Mouse (Mus musculus) c-Kit-negative CD71-positive TER-119-positive erythroid progenitor cells, embryonic 14.5 days (primary cell): ENCODE measurements around the gene Cgn.

Source experiments
- DNase-seq: peaks from one replicate; pipeline ENCODE4 v3.0.0-alpha.2; 2013; ENCODE audit warnings: low read depth, low spot score

Gene Cgn

DNA sequence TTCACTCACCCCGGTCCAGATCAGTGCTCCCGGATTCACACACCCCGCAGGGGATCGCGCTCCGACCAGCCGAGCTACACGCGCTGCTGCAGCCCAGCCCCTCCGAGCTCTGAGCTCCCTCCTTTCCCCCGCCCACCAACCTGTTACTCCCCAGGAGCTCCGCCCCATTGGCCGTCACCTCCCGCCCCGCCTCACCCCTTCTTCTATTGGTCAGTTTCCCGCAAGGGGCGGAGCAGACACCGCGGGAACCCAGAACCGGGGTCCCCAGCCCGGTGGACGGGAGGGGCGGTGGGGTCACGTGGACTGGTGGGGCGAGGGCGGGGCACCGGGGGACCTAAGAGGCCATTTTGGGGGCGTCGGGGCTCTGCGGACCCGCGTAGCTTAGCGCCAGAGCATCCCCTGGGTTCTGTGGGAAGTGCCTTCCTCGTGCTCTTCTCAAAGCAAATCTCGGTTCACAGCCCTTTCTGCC is at the start of gene Cgn:
Cgn (minus strand) TSS at position 126 of the 469 bp plus-strand sequence.
- no peak for DNase-seq

DNA sequence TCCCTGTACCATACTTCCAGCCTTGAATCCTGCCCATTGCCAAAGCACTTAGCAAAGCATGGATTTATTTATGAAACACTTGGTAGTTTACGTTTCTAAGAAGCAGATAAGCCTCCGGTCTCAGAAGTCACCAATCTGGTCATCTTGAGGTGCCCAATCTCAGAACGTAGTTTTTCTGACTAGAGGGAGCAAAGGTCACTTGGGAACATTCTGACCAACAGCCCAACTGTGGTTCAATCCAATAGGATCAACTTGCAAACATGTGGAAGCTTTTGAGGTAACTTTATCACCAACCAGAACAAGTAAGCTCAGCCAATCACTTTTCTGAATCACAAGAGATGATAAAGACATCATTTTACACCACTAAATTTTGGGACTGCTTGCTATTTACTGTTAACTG is 49.1 kb upstream of the Cgn start:
- no peak for DNase-seq

DNA sequence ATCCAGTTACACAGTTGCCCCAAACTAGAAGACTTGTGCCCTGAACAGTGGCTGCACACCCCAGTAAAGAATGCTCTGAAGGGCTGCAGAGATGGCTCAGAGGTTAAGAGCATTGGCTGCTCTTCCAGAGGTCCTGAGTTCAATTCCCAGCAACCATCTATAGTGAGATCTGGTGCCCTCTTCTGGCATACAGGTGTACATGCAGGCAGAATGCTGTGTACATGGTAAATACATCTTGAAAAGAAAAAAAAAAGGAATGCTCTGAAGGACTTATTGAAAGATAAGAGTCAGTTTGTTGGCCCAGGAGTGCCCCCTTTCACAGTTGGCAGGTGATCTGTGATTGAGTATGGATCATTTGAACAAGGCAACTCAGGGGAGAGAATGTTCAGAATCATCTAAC is 47.1 kb upstream of the Cgn start:
- DNase-seq: no peak

DNA sequence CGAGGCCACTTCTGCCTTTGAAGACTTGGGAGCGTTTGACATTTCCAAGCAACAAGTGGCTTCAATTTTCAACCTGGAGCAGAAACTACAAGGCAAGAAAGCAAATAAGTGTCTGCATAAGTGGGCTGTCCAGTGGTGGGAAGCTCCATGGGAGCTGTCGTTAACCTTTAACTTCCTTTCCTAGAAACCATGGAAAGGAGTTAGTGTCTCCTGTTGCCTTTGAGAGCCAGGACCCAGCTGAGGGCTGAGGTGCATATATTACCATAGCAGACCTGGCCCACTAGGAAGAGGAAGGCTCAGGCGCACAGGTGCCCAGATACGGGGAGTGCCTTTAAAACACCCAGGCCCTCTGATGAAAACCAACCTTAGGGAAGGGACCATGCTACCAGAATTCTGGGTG is 46.4 kb upstream of the Cgn start:
- no peak for DNase-seq

DNA sequence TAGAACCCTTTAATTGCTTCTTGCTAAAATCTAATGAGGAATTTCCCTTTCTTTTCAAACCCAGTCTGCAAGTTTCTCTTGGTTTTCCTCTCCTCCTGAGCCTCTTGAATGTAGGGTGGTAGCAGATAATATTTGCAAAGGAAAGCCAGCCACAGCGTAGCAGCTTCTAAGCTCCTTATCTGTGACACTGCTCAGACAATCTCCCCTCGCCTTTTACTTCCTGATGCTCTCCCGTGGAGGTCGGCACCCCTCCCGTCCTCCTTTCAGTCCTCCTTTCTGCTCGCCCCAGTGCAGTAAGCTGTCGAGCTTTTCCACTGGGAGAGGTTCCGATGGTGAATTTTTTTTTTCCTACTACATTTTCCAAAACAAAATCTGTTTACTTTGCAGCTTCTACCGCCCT is 45.8 kb upstream of the Cgn start:
- no peak for DNase-seq

DNA sequence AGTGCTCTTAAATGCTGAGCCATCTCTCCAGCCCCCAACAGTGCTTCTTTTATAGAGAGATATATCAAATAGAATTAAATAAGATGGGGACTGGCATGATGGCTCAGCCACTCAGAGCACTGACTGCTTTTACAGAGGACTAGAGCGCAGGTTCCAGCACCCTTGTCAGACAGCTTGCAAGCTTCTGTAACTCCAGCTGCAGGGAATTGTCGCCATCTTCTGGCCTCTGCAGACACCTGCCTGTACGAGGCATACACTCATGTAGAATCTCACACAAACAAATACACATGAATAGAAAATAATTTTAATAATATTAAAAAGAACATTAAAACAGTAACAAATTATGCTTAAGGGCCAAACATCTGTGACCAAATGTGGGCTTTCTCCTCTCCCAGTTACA is 37.8 kb upstream of the Cgn start:
- no peak for DNase-seq

DNA sequence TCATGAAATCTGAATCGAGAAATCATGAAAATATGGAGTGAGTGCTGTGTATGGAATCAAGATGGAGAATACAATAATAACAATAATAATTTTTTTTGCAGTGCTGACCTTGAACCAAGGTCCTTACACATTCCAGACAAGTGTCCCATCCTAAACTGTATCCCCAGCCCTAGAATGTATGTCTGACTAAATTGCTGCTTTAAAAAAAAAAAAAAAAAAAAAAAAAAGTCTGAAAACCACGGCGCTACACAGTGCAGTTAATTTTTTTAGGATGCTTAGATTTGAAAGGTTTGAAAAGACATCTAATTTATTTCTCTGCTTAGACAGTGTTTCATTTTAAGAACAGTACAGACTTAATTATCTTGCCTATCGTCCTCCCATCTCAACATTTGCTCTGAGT is 35.8 kb upstream of the Cgn start:
- no peak for DNase-seq

DNA sequence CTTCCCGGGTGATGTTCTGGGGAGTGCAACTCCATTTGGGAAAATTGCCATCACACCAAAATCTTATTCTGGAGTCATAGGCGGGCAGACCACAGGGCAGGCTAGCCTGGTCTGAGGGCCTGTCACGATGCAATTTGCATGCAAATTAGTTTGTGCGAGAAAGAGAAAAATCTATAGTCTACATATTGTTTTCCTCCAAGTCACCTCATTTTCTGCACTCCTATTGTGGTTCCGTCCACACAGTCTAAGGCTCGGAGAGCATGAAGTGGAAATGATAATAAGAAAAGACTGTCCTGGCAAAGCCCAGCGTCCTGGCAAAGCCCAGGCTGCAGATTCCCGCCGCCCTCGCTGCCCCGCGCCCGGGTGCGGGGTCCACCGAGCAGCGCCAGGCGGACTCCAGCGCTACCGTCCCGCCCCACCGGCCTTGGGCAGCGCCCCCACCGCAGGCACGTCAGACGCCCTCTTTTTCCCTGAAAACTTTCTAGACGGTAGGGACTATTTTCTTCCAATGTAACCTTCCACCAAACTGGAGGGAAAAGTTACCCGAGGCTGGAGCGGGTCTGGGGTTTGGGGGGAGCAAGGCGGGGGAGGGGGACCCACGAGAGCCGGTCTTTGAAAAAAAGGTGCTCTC is 34.8 kb upstream of the Cgn start:
- no peak for DNase-seq

DNA sequence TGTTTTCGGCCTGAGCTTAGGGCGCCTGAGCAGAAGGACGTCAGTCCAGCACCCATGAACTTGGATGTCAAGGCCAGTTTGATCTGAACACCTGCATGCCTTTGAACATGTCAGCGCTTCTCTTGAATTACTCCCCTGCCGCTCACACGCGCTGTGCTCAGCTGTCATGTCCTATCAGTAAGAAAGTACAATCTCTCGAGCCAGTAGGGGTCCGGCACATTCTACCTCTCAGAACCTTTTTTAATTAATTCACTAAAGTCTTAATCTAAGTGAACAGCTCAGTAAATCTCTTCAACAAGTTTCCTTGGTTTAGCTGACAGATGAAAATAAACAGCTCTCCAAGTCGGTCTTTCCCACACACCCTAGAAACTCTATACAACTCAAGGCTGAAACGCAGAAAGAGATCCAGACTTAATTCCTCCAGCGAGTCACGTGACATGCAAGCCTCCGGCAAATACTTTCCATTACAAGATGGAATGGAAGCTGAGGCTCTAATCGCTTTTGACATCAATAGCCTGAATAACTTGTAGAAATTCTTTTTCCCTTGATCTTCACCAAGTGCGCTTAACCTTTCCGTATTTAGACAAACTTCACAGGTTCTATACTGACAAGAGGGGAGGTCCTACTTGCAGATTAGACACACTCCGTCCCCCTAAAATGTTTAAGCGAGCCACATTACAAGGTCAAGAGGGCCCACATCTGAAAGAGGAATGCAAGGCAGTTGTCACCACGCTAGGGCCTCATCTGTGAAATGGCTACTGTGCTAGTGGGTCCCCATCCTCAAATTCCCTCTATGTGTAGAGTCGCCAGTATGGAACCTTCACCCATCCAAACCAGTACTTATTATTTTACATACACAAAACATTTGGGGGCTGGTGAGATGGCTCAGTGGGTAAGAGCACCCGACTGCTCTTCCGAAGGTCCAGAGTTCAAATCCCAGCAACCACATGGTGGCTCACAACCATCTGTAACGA is 33.4 kb upstream of the Cgn start:
- DNase-seq: no peak

DNA sequence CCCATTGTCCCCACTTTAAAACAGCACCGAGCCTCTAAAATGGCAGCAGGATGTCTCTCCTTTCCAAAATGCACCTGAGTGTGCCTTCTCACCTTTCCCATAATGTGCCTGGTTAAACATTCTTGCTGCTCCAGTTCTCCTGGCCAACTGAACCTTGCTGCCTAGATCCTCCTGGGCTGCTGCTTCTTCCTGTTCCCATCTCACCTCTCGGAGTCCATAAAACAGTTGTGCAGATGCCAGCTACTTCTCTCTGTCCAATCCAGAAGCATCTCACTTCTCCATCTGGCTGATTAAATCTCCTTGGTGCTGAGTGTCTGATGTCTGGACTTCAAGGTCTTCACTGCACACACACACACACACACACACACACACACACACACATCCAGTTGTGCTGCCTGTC is 31.4 kb upstream of the Cgn start:
- no peak for DNase-seq

DNA sequence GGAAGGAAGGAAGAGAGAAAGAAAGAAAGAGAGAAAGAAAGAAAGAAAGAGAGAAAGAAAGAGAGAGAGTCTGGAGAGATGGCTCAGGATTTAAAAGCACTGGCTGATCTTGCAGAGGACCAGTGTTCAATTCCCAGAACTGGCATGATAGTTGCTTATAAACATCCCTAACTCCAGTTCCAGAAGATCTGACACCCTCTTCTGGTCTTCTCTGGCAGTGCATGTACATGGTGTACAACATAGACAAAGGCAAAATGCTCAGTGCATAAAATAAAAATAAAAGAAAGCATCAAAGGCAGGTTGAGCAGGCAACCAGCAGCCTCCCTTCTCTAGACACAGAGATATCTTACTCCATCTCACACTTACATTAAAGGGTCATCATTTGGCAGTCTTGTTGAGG is 29.3 kb upstream of the Cgn start:
- no peak for DNase-seq

DNA sequence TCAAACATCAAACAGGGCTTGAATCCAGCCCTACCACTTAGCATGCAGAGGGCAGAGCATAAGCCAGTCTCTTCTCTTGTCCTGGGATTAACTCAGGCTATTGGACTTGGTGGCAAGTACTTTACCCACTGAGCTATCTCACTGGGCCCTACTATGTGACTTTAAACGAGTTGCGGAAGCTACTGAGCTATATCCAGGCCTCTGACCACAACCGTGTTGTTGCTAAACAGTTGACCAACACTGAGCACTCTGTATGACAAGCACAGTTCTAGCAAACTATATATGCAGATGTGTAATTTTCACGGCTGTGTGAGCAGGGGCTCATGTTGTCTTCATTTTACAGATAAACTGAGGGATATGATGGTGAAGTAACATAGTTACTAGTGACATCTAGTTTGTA is 28.4 kb upstream of the Cgn start:
- DNase-seq: no peak

DNA sequence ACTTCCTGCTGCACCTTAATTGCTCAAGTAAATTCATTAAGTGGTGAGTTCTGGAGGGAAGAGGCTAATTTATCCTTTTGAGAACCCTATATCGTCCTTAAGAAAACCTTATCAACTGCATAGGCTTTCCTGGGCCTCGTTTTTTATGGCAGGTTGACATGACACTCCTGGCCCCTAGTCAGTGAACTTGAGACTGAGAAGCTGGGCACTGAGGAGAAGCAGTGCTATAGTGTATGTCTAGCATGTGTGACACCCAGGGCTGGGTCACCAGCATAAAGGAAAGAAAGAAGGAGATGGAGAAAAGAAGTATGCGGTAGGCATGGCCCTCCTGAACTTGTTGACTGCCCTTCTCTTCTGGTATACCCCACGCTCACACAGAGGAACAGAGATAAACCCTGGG is 27.8 kb upstream of the Cgn start:
- no peak for DNase-seq

DNA sequence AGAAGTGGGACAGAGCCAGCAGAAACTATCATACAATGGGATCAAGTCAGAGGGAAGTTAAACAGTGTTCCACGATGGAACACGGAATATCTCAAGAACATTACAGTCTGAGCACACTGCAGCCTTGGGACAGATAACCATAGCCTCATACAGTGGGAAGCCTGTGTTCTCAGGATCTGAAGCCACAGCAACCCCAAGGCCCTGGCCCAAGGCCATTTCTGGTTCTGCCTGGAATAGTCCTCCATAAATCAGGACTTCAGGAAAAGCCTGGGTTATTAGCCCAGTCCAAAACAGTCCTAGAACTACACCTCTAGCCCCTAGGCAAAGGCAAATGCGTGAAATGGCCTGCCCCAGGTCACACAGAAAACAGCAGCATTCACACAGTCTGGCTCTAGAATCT is 27.4 kb upstream of the Cgn start:
- no peak for DNase-seq

DNA sequence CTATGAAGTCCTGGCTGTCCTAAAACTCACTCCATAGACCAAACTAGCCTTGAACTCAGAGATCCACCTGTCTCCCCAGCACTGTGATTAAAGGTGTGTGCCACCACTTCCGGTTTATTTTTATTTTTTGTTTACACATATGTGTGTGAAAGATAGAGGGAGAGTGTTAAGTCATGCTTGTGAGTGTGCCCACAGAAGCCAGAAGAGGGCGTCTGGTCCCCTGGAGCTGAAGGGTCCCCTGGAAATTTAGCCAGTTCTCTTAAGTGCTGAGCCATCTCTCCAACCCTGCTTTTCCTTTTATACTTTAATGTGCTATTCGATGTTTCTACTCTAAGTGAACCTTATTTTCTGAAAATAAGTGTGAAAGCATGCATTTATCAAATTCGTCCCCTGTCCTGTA is 25.3 kb upstream of the Cgn start:
- DNase-seq: no peak

DNA sequence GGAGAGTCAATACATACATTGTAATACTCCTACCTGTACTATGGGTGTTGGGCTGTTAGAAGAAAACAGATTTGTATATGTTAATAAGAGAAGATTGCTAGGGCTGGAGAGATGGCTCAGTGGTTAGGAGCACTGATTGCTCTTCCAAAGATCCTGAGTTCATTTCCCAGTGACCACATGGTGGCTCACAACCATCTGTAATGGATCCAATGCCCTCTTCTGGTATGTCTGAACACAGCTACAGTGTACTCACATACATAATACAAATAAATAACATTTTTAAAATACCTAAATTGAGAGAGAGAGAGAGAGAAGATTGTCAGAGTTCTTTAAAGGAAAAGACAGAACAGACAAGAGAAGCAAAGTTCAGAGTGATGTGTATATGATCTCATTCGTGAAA is 22.0 kb upstream of the Cgn start:
- DNase-seq: no peak

DNA sequence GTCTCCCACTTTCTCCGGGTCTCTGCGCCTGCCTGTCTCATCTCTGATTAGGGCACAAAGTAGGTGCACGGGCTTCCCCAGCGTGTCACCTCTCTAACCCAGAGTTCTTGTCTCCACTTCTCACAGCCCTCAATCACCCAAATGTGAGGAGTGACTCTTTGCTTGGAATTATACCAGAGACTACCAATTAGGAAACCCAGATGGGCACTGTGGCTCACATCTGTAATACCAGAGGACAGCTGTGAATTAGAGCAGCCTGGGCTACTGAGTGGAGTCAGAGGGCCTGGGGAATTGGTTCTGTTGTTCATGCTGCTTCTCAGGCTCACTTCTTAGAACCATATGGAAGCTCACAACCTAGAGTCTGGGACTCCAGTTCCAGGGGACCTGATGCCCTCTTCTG is 18.7 kb upstream of the Cgn start:
- DNase-seq: no peak

DNA sequence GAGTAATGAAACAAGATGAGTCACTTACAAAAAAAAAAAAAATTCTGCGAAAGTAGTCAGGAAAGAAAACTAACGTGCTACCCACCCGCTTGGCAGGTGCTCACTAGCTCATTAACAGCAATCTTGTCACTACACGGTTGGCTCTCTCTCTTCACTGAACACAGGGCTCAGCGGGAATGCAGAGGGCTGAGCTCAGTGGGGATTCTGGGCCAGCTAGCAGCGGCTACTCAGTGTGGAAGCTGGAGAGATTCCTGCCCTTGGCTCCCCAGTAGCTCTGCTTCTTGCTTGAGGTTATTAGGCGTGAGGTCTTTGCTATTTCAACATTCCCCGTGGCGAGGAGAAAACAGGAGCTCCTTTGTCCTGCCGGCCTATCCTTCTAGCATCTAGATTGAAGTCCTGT is 17.9 kb upstream of the Cgn start:
- no peak for DNase-seq

DNA sequence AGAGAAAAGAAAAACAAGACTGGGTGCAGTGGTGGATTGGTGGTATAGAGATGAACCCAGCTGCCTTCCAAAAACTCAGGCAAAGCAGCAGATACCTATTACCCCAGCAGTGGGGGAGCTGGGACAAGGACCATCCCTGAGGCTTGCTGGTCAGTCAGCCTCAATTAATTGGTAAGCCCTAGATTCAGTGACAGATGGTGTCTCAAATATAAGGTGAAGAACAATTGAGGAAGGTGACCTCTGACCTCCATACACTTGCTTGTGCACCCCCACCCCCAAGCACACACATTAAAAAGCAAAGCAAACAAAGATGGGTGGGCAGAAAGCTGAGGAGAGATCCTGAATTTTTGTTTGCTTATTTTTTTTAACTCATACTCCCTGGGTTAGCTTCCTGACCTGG is 9.9 kb upstream of the Cgn start:
- no peak for DNase-seq

DNA sequence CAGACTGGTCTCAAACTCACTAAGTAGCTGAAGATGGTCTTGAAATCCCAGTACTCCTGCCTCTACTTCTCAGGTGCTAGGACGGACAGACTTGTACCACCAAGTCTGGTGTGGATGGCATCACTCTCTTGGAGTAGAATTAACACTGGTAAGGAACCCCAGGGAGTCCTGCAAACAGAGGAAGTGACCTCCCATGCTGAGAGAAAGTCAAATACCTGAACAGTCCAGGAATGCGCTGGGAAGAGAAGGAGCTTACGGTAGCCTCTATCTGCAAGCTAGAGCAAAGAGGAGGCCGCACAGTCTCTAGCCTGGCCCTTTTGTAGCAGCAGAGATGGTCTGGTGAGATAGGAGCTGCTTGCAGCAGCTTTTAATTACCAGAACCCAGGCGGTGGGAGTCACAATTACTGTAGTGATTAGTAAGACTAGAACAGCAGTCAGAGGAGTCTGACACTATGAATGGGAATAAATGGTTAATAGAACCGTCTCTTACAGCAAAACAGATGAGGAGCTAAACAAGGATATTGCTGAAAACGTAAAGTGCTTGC is 9.4 kb upstream of the Cgn start:
- DNase-seq: no peak

DNA sequence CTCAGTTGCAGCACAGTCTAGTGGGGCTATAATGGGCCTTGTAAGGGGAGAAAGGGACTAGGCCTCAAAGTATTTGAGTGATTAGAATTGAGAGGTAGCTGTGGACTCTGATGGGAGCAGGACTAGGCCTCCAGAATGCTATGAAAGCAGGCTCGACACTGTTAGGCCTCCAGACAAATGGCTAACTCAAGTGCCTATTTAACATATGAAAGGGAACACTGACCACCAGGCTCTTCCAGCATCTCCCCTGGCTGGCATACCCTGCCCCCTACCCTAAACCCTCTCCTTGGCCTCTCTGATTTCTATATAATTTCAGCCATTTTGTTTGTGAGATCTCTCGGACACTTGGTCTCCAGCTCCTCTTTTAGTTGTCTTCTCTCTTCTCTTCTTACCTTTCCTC is 8.1 kb upstream of the Cgn start:
- DNase-seq: no peak

DNA sequence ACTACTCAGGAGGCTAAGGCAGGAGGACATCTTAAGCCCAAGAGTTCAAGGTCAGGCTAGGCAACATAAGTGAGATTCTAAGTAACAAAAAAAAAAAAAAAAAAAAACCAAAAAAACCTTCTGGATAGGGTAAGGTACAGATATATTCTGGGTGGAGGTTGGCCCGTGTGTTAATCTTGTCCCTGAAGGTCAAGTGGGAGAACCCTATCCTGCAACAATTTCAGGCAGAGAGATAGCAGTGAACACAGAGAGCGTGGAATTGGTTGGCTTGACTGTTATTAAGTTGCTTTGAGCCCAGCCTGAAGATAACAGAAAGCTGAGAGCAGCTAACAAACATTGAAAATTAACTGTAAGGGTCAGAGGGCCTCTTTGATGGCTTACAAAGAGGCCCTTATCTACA is 7.4 kb upstream of the Cgn start:
- DNase-seq: no peak

DNA sequence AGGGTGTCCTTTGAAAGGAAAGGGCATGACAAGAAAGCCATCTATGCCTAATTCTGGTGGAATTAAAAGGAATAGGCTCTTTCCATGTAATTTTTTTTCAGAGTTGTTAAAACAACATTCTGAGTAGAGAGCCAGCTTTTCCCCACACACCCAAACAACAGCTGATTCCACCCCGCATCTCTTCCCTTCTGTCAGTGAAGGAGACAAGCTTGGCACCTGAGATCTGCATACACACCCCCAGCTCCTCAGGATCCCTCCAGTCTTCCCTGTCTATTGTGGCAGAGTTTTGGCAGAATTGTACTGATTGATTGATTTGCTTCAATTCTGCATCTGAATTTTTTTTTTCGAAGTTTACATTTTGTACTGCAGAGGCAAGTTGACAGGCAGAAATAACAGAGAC is 6.0 kb upstream of the Cgn start:
- DNase-seq: no peak
